Mouse (Mus musculus) heart, adult 2 months (tissue): ENCODE results near the gene Gpkow.

Source experiments
- CTCF ChIP-seq: fragments of 200-600 bp; IDR thresholded peaks from 2 replicates; pipeline ENCODE4 v1.8.1; 2022; ENCODE audit warnings: antibody characterized with exemption, mild to moderate bottlenecking, moderate library complexity
- EP300 ChIP-seq: fragments of 200-500 bp; IDR thresholded peaks from 2 replicates; pipeline ENCODE4 v1.6.1; 2011; ENCODE audit warnings: low read depth, low read length, control low read depth; ENCODE audit not compliant: insufficient read depth
- POLR2A ChIP-seq: fragments of 200-500 bp; IDR thresholded peaks from 2 replicates; pipeline ENCODE4 v1.6.1; 2011; ENCODE audit warnings: mild to moderate bottlenecking, low read depth, low read length, control low read depth; ENCODE audit not compliant: insufficient read depth

DNA sequence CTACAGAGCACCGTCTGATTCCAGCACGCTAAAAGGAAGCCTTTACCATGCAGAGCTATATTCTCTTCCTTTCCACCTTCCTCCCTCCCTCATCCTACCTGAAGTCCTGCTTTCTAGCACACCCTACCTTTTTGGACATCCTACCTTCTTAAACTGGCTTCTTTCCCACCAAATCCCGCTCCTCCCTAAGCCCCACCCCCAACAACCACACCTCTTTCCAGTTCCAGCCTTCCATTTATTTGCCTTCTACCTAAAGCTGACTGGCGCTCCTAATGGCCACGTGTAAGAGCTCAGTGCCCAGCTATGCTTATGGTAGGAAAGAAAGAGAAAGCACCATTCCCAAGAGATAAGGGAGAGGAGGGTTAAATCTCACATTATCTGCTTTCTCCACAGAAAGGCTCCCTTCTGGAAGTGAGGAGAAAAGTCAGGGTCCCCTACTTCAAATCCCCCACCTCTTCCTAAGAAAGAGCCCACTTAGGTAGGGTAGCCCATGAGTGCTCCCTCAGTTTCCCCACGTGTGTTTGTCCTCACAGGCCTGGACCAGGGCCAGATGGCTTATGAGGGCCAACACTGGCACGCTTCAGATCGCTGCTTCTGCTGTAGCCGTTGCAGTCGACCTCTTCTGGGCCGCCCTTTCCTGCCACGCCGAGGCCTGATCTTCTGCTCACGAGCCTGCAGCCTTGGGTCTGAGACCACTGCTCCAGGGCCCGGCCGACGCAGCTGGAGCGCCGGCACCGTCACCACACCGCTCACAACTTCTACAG is 31.0 kb upstream of the Gpkow start:
- TF ChIP-seq POLR2A (no peak), CTCF (no peak), EP300 (no peak)
